Mouse (Mus musculus) T-helper 1 cell (primary cell): Measurements from ENCODE around the gene Tceanc.

ENCODE experiments used
- in situ Hi-C: fragments of 300-600 bp; cut with MboI, MseI; formaldehyde crosslinking; loops from one replicate; pipeline ENCODE4 v1.15.1; 2025; ENCODE audit warnings: high pct_unique_total_duplicates

The Tceanc gene

GRCm38 (mm10) chrX:166495052-166495451 is 23.3 kb downstream of the Tceanc start:
- in situ Hi-C loops, result no loop called here

GRCm38 (mm10) chrX:166479365-166479983 is 38.9 kb downstream of the Tceanc start, which contains the start of gene Rab9:
Gene Rab9, minus strand, starts transcription at chrX:166479867.
- in situ Hi-C loops, result no loop called here

GRCm38 (mm10) chrX:166478631-166479364 is 39.6 kb downstream of the Tceanc start:
- in situ Hi-C loops, result no loop called here

- in situ Hi-C loops, result no loop called here
Measured at GRCm38 (mm10) chrX:166477393-166477792, 41.0 kb downstream of the Tceanc start.

- in situ Hi-C loops, result no loop called here
Measured at GRCm38 (mm10) chrX:166472612-166473011, 45.8 kb downstream of the Tceanc start.

- in situ Hi-C loops, result no loop called here
Measured at GRCm38 (mm10) chrX:166468321-166468720, 50.0 kb downstream of the Tceanc start.

- in situ Hi-C loops, result no loop called here
Measured at GRCm38 (mm10) chrX:166455525-166455924, 62.8 kb downstream of the Tceanc start.

GRCm38 (mm10) chrX:166454331-166454730 is 64.0 kb downstream of the Tceanc start:
- in situ Hi-C loops, result no loop called here

- in situ Hi-C loops, result no loop called here
Measured at GRCm38 (mm10) chrX:166453532-166453931, 64.8 kb downstream of the Tceanc start.
